Mouse (Mus musculus) MEL (cell line): ENCODE data around the gene Chfr.

Experiments
- CHD2 ChIP-seq: IDR thresholded peaks from 2 replicates; pipeline ENCODE4 v1.6.1; 2011; ENCODE audit warnings: low read length, improper control_type of control experiment
- CTCF ChIP-seq, 3 experiments: IDR thresholded peaks in 2 of 3; conservative IDR thresholded peaks in 1 of 3; 2 replicates each; pipeline ENCODE4 v1.5.1; 2011 to 2012; ENCODE audit warnings: low read length in 3 of 3, low read depth in 2 of 3, mild to moderate bottlenecking in 2 of 3, improper control_type of control experiment in 1 of 3, inconsistent platforms in 1 of 3, mixed read lengths in 1 of 3, moderate library complexity in 1 of 3; ENCODE audit not compliant: control insufficient read depth in 1 of 3, insufficient read depth in 1 of 3, poor library complexity in 1 of 3, severe bottlenecking in 1 of 3
- ELF1 ChIP-seq: IDR thresholded peaks from 2 replicates; pipeline ENCODE4 v1.6.1; 2014; ENCODE audit warnings: low read depth, mild to moderate bottlenecking, inconsistent platforms, low read length, improper control_type of control experiment, moderate library complexity
- EP300 ChIP-seq, 2 experiments: IDR thresholded peaks; 2 replicates each; pipeline ENCODE4 v1.6.1; 2011; ENCODE audit warnings: improper control_type of control experiment in 2 of 2, low read length in 2 of 2, low read depth in 1 of 2, mild to moderate bottlenecking in 1 of 2
- GABPA ChIP-seq: IDR thresholded peaks from 2 replicates; pipeline ENCODE4 v1.6.1; 2012; ENCODE audit warnings: low read depth, mild to moderate bottlenecking, inconsistent platforms, low read length, improper control_type of control experiment, moderate library complexity
- GATA1 ChIP-seq: IDR thresholded peaks from 2 replicates; pipeline ENCODE4 v1.6.1; 2011; ENCODE audit warnings: low read depth, low read length, improper control_type of control experiment
- MXI1 ChIP-seq: IDR thresholded peaks from 2 replicates; pipeline ENCODE4 v1.6.1; 2011; ENCODE audit warnings: mild to moderate bottlenecking, low read depth, low read length, improper control_type of control experiment
- MYC ChIP-seq: IDR thresholded peaks from 2 replicates; pipeline ENCODE4 v1.6.1; 2011; ENCODE audit warnings: low read depth, mild to moderate bottlenecking, low read length, improper control_type of control experiment, moderate library complexity
- NELFE ChIP-seq: IDR thresholded peaks from 2 replicates; pipeline ENCODE4 v1.6.1; 2011; ENCODE audit warnings: low read depth, low read length, improper control_type of control experiment
- NRF1 ChIP-seq: IDR thresholded peaks from 2 replicates; pipeline ENCODE4 v1.6.1; 2014; ENCODE audit warnings: low read depth, mild to moderate bottlenecking, inconsistent platforms, low read length, improper control_type of control experiment, moderate library complexity; ENCODE audit not compliant: poor library complexity, insufficient read depth, severe bottlenecking
- POLR2A ChIP-seq, 2 experiments: IDR thresholded peaks; 2 replicates each; pipeline ENCODE4 v1.6.1; 2011 to 2012; ENCODE audit warnings: low read length in 2 of 2, mild to moderate bottlenecking in 2 of 2, control low read depth in 1 of 2, improper control_type of control experiment in 1 of 2, low read depth in 1 of 2, moderate library complexity in 1 of 2; ENCODE audit not compliant: control insufficient read depth in 1 of 2, insufficient read depth in 1 of 2, poor library complexity in 1 of 2
- TCF12 ChIP-seq: IDR thresholded peaks from 2 replicates; pipeline ENCODE4 v1.6.1; 2014; ENCODE audit warnings: low read depth, mild to moderate bottlenecking, inconsistent platforms, low read length, improper control_type of control experiment, moderate library complexity
- UBTF ChIP-seq: IDR thresholded peaks from 2 replicates; pipeline ENCODE4 v1.6.1; 2012; ENCODE audit warnings: low read depth, mild to moderate bottlenecking, inconsistent platforms, low read length, improper control_type of control experiment, moderate library complexity, borderline replicate concordance; ENCODE audit not compliant: insufficient read depth
- USF1 ChIP-seq: IDR thresholded peaks from 2 replicates; pipeline ENCODE4 v1.6.1; 2014; ENCODE audit warnings: low read depth, mild to moderate bottlenecking, inconsistent platforms, low read length, improper control_type of control experiment, moderate library complexity

- no peak for TF ChIP-seq CHD2
- TF ChIP-seq TCF12: no peak
- TF ChIP-seq NRF1: no peak
- TF ChIP-seq CTCF (IDR thresholded peaks at IDR 0.05 in 2 of 3, conservative IDR thresholded peaks at IDR 0.05 in 1 of 3; ENCODE audit: control insufficient read depth in 1 of 3, insufficient read depth in 1 of 3, low read depth in 2 of 3, low read length in 3 of 3, poor library complexity in 1 of 3, severe bottlenecking in 1 of 3): no peak
- TF ChIP-seq GABPA: no peak
- TF ChIP-seq POLR2A (IDR thresholded peaks at IDR 0.05; ENCODE audit: control insufficient read depth in 1 of 2, insufficient read depth in 1 of 2, low read depth in 1 of 2, low read length in 2 of 2, poor library complexity in 1 of 2): no peak; a peak in 1 of 4 replicates
- no peak for TF ChIP-seq MXI1
- no peak for TF ChIP-seq UBTF
- no peak for TF ChIP-seq USF1
- TF ChIP-seq ELF1: no peak
- no peak for TF ChIP-seq NELFE
- no peak for TF ChIP-seq EP300 (IDR thresholded peaks at IDR 0.05; ENCODE audit: low read depth in 1 of 2, low read length in 2 of 2)
- no peak for TF ChIP-seq GATA1
- no peak for TF ChIP-seq MYC
These were observed 31.6 kb upstream of the Chfr start for GRCm38 (mm10) chr5:110103901-110104615.
